Mouse (Mus musculus): Measurements from ENCODE around the gene Haus6. TPM values are rescaled to one million over a fixed set of nuclear protein-coding genes. Genes with fewer than 3 reads are reported as not detected.
"Not testable (repeated sequence)": the region's sequence is repeated elsewhere in the genome, so short reads cannot be mapped to it uniquely, and the experiment has no call there.

Haus6 gene
- polyA plus RNA-seq (2016; fragmentation: Nextera tagmentation; extraction: Ambion mirVana), result 24.0 and 25.5 TPM in 2 replicates

DNA sequence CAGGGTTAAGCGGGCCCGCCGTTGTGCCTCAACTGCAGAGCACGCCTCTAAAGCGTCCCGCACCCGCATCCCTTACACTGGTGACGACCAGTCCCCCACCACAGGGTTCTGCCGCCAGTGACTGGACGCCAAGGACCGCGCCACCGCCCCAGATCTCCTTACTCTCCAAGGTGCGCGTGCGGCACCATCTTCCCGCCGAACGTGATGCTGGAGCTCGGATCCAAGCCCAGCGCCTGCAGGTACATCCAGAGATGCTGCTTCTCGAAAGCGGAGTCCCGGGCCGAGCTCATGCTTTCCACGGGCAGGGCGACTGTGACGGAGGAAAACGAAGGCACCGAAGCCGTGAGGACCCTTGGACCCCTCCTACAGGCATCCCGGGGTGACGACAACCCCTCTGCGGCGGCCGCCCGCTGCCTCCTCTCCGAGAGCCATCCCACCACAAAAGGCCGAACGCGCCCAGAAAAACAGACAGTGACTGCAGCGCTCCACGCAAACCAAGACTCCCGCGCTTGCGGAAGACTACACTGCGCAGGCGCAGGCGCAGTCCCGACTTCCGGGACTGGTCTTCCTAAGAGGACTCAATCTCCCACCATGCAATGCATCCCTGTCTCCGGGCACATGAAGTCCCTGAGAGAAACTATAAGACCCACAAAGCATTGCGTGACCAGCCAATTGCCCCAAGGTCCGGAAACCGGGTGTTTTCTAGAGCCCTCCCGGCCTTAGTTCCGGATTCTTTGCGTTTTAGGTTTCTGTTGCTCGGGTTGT lies at the start of gene Haus6:
TSS of gene Haus6 (minus strand) at position 532 of the 765 bp plus-strand sequence.
- Histone ChIP-seq H3K4me2 (peak within 1 kb of the TSS; percentile 79), H3K9ac (replicated peaks) (peak within 1 kb of the TSS; percentile 88), H3K27ac (peak within 1 kb of the TSS; percentile 75), H3K36me3 (peaks cover 9% of the 10 kb centered on the region; the same call in 1 of the 2 replicates), H3K27me3 (no peaks in the 10 kb centered on the region), H3K4me3 (replicated peaks) (peak within 1 kb of the TSS; percentile 90), H3K4me1 (replicated peaks) (peaks cover 10% of the 10 kb centered on the region), H3K9me3 (no peaks in the 10 kb centered on the region)
- ATAC-seq (ENCODE audit: insufficient number of reproducible peaks, insufficient read depth, low FRiP score, low TSS enrichment, low read depth), result peak; percentile 99
- under 1% methylated on average over 59 of the region's 59 CpGs for WGBS

DNA sequence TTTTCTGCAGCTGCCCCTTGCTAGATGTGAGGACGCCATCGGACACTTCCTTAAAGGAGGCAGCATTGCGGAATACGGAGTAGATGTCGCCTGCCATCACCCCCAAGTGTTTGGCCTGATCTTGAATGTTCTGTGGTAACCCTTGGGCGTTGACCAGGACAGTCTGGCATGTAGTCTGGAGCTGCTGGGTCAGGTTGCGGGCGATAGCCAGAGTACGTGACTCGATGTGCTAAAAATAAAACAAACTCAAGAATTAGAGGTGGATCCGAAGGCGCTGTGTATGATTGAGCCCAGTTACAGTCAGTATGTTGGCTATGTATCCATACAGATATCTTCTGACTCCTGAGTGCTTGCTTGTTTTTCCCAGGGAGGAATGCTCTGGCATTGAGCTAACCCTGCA lies 45.3 kb upstream of the Haus6 start:
- WGBS, result 94% methylated on average over 12 of the region's 12 CpGs
- H3K4me1 ChIP-seq (replicated peaks), result no peaks in the 10 kb centered on the region
- no peak overlapping the region for H3K9ac ChIP-seq (replicated peaks)
- no peaks in the 10 kb centered on the region for H3K9me3 ChIP-seq
- H3K36me3 ChIP-seq, result peaks cover 68% of the 10 kb centered on the region
- no peak overlapping the region for H3K4me3 ChIP-seq (replicated peaks)
- no peak overlapping the region for H3K4me2 ChIP-seq
- ATAC-seq (ENCODE audit: insufficient number of reproducible peaks, insufficient read depth, low FRiP score, low TSS enrichment, low read depth), result no peak
- no peak overlapping the region for H3K27ac ChIP-seq
- H3K27me3 ChIP-seq, result no peaks in the 10 kb centered on the region

DNA sequence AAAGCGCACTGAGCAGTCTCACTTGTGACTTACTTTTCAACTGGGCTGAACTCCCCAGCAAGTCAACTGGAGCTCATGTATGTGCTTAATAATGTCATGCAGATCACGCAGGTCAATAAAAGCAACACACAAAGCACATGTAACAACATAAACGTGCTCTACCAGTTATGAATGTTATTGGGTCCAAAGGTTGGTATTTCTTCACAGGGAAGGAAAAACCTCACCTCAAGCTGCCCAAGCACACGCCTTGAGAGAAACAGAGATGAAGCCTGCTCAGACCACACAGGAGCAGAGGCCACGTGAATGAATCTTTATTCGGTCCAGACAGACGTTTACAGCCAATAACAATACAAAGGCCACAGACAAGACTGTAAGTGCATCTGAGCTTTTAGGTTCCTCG lies 44.6 kb upstream of the Haus6 start:
- H3K4me3 ChIP-seq (replicated peaks); H3K27ac ChIP-seq; ATAC-seq (ENCODE audit: insufficient number of reproducible peaks, insufficient read depth, low FRiP score, low TSS enrichment, low read depth); H3K9ac ChIP-seq (replicated peaks); H3K9me3 ChIP-seq; H3K27me3 ChIP-seq; H3K4me1 ChIP-seq (replicated peaks); H3K4me2 ChIP-seq: not testable (repeated sequence)
- WGBS, result 92% methylated on average over 8 of the region's 8 CpGs
- H3K36me3 ChIP-seq, result peaks cover 62% of the 10 kb centered on the region

DNA sequence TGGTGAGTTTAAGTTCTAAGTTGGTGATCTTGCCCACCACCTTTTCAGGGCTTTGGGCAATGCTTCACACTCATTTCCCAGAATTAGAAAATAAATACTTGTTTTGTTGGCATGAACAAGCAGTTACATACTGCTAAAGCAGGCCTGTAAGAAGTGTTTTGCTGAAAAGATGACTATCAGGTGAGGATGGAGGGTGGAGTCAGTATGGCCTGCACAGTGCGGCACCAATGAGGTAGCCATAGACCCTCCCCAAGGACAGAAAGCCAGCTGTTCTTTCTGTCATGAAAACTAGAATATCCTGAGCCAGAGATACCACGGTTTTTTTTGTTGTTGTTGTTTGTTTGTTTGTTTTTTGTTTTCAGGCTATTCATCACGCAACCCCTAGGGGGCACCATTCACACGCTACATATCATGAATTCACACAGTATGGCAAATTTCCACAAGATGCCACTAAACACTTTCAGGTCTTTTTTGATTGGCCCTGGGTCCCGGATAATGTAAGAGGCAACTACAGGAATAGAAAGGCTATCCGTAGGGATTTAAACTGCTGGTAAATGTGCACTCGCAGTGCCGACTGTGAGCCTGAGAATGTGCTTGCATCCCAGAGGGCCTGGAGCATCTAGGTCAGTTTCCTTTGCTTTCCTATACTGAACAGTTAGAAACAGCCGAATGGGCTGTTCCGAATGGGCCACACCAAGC lies 40.0 kb upstream of the Haus6 start:
- H3K9me3 ChIP-seq, result no peaks in the 10 kb centered on the region
- WGBS, result 69% methylated on average over 10 of the region's 10 CpGs
- H3K4me1 ChIP-seq (replicated peaks), result no peaks in the 10 kb centered on the region
- no peak overlapping the region for H3K27ac ChIP-seq
- no peak for ATAC-seq (ENCODE audit: insufficient number of reproducible peaks, insufficient read depth, low FRiP score, low TSS enrichment, low read depth)
- no peak overlapping the region for H3K4me3 ChIP-seq (replicated peaks)
- H3K27me3 ChIP-seq, result no peaks in the 10 kb centered on the region
- H3K36me3 ChIP-seq, result peaks cover 18% of the 10 kb centered on the region
- H3K9ac ChIP-seq (replicated peaks), result no peak overlapping the region
- no peak overlapping the region for H3K4me2 ChIP-seq

DNA sequence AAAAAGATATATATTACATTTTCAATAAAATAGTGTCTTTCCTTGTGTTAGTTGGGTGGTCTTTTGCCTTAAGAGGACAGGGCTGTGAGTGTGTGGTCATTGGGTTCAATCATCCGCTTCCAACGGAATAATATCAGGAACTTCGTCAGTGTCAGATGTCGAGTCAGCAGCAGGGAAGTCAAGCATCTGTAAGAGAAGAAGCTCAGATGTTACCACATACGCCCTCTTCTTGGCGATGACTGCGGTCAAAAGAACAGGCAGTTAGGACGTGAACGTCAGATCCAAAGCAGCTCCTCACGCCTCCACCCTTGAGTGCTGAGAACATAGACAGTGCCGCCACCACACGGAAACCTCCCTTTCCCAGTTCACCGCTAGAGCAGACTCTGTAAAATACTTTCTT lies 36.5 kb upstream of the Haus6 start:
- H3K9ac ChIP-seq (replicated peaks); H3K4me3 ChIP-seq (replicated peaks); H3K36me3 ChIP-seq; H3K27me3 ChIP-seq; H3K4me1 ChIP-seq (replicated peaks); H3K27ac ChIP-seq; H3K4me2 ChIP-seq; H3K9me3 ChIP-seq; ATAC-seq (ENCODE audit: insufficient number of reproducible peaks, insufficient read depth, low FRiP score, low TSS enrichment, low read depth): not testable (repeated sequence)
- 95% methylated on average over 10 of the region's 13 CpGs for WGBS

DNA sequence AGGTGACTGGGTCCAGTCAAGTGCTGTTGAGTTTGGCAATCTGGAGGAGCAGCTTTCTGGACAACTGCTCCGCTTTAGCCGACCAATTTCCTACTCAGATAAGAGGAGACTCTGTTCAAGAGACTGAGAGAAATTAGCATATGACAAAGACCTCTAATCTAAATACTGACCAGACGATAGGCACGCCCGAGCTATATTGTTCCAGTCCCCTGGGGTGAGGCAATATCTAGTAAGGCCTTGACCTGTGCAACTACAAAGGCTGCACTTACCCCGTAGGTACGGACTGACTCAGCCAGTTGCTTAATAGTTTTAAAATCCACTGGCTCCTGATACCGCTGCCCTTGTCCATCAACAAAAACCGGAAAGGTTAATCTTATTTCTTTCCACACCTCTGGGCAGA lies 25.7 kb upstream of the Haus6 start:
- not testable (repeated sequence) for H3K36me3 ChIP-seq; ATAC-seq (ENCODE audit: insufficient number of reproducible peaks, insufficient read depth, low FRiP score, low TSS enrichment, low read depth)
- 91% methylated on average over 9 of the region's 9 CpGs for WGBS

DNA sequence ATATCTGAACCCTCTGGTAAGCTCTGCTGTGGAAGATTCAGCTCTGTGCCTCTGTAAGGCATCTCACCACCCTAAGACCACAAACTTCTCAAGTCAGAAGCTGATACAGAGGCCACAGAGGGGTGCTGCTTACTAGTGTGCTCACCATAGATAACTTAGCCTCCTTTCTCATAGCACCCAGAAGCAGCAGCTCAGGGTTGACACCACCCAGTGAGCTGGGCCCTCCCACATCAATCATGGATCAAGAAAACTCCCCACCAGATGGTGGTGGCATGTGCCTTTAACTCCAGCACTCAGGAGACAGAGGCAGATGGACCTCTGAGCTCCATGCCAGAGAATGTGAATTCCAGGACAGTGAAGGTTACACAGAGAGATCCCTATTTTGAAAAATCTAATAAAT lies 23.0 kb upstream of the Haus6 start:
- H3K36me3 ChIP-seq; H3K4me1 ChIP-seq (replicated peaks); H3K27ac ChIP-seq; H3K4me3 ChIP-seq (replicated peaks); H3K4me2 ChIP-seq; H3K27me3 ChIP-seq; ATAC-seq (ENCODE audit: insufficient number of reproducible peaks, insufficient read depth, low FRiP score, low TSS enrichment, low read depth); H3K9me3 ChIP-seq; H3K9ac ChIP-seq (replicated peaks): not testable (repeated sequence)

More for the DNA sequence above, 25.7 kb upstream of the Haus6 start:
- H3K27ac ChIP-seq; H3K4me3 ChIP-seq (replicated peaks); H3K4me2 ChIP-seq; H3K27me3 ChIP-seq; H3K4me1 ChIP-seq (replicated peaks); H3K9ac ChIP-seq (replicated peaks); H3K9me3 ChIP-seq: not testable (repeated sequence)

DNA sequence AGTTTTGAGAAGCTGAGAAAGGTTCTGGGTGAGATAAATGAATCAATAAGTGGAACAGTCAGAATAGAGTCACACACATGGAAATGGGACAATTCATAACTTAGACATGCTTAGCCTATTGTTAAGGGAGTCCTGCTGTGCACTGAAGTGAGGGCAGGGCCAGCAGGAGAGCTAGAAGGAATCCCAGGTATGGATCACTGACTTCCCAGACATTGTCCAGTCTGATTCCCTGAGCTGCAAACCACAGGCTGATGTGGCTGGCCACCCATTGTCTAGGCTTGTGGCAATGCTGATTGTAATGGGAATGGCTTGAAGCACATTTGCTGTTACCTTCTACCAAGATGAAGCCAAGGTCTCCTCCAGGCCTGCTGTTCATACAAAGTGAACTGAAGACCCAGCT lies 22.5 kb upstream of the Haus6 start:
- not testable (repeated sequence) for H3K4me1 ChIP-seq (replicated peaks); H3K36me3 ChIP-seq; ATAC-seq (ENCODE audit: insufficient number of reproducible peaks, insufficient read depth, low FRiP score, low TSS enrichment, low read depth); H3K27me3 ChIP-seq; H3K9me3 ChIP-seq; H3K4me3 ChIP-seq (replicated peaks); H3K9ac ChIP-seq (replicated peaks); H3K4me2 ChIP-seq; H3K27ac ChIP-seq

DNA sequence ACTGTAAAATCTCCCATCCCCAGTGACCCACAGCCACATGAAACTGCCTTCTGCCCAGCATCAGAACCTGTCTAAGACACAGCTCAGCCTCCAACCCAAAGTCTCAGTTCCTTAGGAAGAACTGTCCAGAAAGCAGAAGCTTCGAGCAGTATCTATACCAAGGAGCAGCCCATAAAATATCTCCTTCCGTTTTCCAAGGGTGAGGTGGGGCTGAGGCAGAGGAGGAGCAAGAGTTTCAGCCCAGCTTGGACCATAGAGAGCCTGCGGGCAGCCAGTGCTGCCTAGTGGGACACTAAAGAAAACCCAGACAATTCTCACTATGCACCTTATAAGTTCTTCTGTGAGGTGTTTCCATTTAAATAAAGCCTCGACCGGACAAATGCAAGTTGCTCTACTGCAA lies 20.7 kb upstream of the Haus6 start:
- not testable (repeated sequence) for H3K27me3 ChIP-seq; H3K4me3 ChIP-seq (replicated peaks); ATAC-seq (ENCODE audit: insufficient number of reproducible peaks, insufficient read depth, low FRiP score, low TSS enrichment, low read depth); H3K9me3 ChIP-seq; H3K4me1 ChIP-seq (replicated peaks); H3K27ac ChIP-seq; H3K4me2 ChIP-seq; H3K9ac ChIP-seq (replicated peaks); H3K36me3 ChIP-seq
- WGBS, result 69% methylated on average over 5 of the region's 5 CpGs

DNA sequence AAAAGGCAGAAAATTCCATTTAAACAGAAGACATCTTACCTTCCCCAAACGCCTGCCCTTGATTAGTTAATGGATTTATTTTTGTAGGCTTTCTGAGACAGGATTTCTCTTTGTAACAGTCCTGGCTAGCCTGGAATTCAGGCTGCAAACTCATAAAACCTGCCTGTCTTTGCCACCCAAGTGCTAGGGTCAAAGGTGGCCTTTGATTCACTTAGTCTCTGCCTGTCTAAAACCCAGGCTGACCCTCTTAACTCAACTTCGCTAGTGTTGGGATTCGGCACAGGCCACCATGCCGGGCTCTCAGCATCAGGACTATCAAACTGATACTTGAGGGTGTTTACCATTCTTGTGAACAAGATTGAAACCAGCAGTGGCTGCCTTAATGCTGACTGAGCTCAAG lies 20.0 kb upstream of the Haus6 start:
- Histone ChIP-seq H3K9ac (replicated peaks) (no peak overlapping the region), H3K4me1 (replicated peaks) (no peaks in the 10 kb centered on the region), H3K27ac (no peak overlapping the region), H3K4me2 (no peak overlapping the region), H3K27me3 (no peaks in the 10 kb centered on the region), H3K4me3 (replicated peaks) (no peak overlapping the region), H3K36me3 (no peaks in the 10 kb centered on the region), H3K9me3 (no peaks in the 10 kb centered on the region)
- 14% methylated on average over 4 of the region's 4 CpGs for WGBS
- no peak for ATAC-seq (ENCODE audit: insufficient number of reproducible peaks, insufficient read depth, low FRiP score, low TSS enrichment, low read depth)

DNA sequence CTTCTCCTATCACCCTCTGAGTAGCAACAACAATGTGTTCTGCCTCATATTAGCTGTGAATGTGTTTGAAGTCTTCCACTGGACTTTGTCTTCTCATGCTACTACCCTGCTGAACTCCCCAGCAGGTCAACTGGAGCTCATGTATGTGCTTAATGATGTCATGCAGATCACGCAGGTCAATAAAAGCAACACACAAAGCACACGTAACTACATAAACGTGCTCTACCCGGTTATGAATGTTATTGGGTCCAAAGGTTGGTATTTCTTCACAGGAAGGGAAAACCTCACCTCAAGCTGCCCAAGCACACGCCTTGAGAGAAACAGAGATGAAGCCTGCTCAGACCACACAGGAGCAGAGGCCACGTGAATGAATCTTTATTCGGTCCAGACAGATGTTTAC lies 14.6 kb upstream of the Haus6 start:
- 89% methylated on average over 7 of the region's 7 CpGs for WGBS
- H3K4me2 ChIP-seq; H3K9me3 ChIP-seq; H3K27me3 ChIP-seq; H3K27ac ChIP-seq; ATAC-seq (ENCODE audit: insufficient number of reproducible peaks, insufficient read depth, low FRiP score, low TSS enrichment, low read depth); H3K9ac ChIP-seq (replicated peaks); H3K36me3 ChIP-seq; H3K4me3 ChIP-seq (replicated peaks); H3K4me1 ChIP-seq (replicated peaks): not testable (repeated sequence)

DNA sequence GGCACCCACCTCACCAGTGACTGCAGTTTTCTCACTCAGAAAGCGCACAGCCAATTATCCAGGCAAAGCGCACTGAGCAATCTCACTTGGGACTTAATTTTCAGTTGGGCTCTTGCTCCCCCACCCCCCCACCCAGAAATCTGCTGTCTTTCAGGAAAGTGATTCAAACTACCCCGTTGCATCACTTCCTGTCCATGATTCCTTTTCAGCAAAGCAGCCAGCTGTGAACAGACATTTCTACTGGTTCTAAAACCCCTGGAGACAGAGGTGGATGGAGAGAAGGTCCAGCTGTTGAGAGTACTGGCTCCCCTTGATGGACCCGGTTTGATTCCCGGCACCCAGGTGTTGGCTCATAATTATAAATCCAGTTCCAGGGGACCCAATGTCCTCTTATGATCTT lies 13.6 kb upstream of the Haus6 start:
- no peak overlapping the region for H3K9ac ChIP-seq (replicated peaks)
- H3K27me3 ChIP-seq, result no peaks in the 10 kb centered on the region
- H3K4me2 ChIP-seq, result no peak overlapping the region
- no peaks in the 10 kb centered on the region for H3K36me3 ChIP-seq
- H3K9me3 ChIP-seq, result no peaks in the 10 kb centered on the region
- H3K27ac ChIP-seq, result no peak overlapping the region
- no peak overlapping the region for H3K4me3 ChIP-seq (replicated peaks)
- WGBS, result 82% methylated on average over 5 of the region's 5 CpGs
- ATAC-seq (ENCODE audit: insufficient number of reproducible peaks, insufficient read depth, low FRiP score, low TSS enrichment, low read depth), result no peak
- no peaks in the 10 kb centered on the region for H3K4me1 ChIP-seq (replicated peaks)

Data from limb, embryonic 12.5 days (tissue).